Mouse (Mus musculus): ENCODE measurements around the gene Vangl1. TPM values are rescaled to one million over a fixed set of nuclear protein-coding genes. Genes with fewer than 3 reads are reported as not detected.

Vangl1 gene
- total and polyA plus RNA-seq, 3 experiments = not detected

DNA sequence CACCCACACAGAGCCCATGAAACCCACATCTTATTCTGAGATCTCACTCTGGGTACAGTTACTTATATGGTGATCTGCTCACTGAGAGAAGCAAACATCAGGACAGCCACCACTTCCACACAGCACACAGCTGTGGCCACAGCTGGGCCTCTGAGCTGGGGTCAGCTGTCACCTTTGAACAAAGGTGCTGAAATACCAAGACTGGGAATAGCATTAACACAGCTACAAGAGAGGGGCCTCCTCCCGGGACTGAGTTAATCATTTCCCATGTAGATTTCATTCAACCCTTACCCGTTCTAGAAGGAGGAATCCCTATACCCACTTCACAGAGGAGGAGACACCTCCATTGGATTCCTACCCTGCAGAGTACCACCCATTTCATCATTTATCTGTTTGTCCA, 8.7 kb downstream of the Vangl1 start:
- Histone ChIP-seq H3K36me3 (replicated peaks in 1 of 2; ENCODE audit: control insufficient read depth in 1 of 2, insufficient read depth in 1 of 2, low read length in 1 of 2) (no peaks in the 10 kb centered on the region), H3K9me3 (replicated peaks; ENCODE audit: low read length) (no peaks in the 10 kb centered on the region), H3K79me2 (replicated peaks; ENCODE audit: control insufficient read depth, extremely low read depth, insufficient read depth, poor library complexity, severe bottlenecking) (no peaks in the 10 kb centered on the region), H3K9ac (ENCODE audit: insufficient read depth, low read depth) (no peak overlapping the region), H3K27ac (ENCODE audit: insufficient read depth, low read depth) (no peak overlapping the region), H3K4me3 (replicated peaks in 1 of 3; ENCODE audit: low read depth in 2 of 3, low read length in 2 of 3, poor library complexity in 1 of 3) (no peak overlapping the region), H3K4me2 (ENCODE audit: insufficient read depth, low read depth, poor library complexity, severe bottlenecking) (no peak overlapping the region), H3K27me3 (replicated peaks) (no peaks in the 10 kb centered on the region), H3K4me1 (ENCODE audit: control insufficient read depth in 1 of 2, insufficient read depth in 2 of 2) (peaks cover 0 to 29% of the 10 kb centered on the region in 2 experiments; a peak in 2 of 4 replicates)
- dilution Hi-C loops (cut with MboI; ENCODE audit: extremely low pct_ligation_motif_present, extremely low pct_unique_long_range_greater_than_20kb, low sequenced_read_pairs) (no loop called here), in situ Hi-C loops (cut with MboI; ENCODE audit: low pct_ligation_motif_present, low pct_unique_long_range_greater_than_20kb, low sequenced_read_pairs) (no loop called here)
- TF ChIP-seq SMC3 (IDR thresholded peaks at IDR 0.05; ENCODE audit: low read depth, low read length) (no peak), TBP (conservative IDR thresholded peaks at IDR 0.05; ENCODE audit: low read depth, low read length) (no peak), ZNF384 (IDR thresholded peaks at IDR 0.05; ENCODE audit: low read depth, low read length) (no peak), ETS1 (conservative IDR thresholded peaks at IDR 0.05; ENCODE audit: low read depth, low read length) (no peak), ELF1 (IDR thresholded peaks at IDR 0.05; ENCODE audit: low read depth, low read length) (no peak), ZC3H11A (IDR thresholded peaks at IDR 0.05; ENCODE audit: low read depth, low read length) (no peak), ZKSCAN1 (IDR thresholded peaks at IDR 0.05; ENCODE audit: borderline replicate concordance, low read depth, low read length) (no peak)
- no peak for DNase-seq (ENCODE audit: extremely low read depth)

DNA sequence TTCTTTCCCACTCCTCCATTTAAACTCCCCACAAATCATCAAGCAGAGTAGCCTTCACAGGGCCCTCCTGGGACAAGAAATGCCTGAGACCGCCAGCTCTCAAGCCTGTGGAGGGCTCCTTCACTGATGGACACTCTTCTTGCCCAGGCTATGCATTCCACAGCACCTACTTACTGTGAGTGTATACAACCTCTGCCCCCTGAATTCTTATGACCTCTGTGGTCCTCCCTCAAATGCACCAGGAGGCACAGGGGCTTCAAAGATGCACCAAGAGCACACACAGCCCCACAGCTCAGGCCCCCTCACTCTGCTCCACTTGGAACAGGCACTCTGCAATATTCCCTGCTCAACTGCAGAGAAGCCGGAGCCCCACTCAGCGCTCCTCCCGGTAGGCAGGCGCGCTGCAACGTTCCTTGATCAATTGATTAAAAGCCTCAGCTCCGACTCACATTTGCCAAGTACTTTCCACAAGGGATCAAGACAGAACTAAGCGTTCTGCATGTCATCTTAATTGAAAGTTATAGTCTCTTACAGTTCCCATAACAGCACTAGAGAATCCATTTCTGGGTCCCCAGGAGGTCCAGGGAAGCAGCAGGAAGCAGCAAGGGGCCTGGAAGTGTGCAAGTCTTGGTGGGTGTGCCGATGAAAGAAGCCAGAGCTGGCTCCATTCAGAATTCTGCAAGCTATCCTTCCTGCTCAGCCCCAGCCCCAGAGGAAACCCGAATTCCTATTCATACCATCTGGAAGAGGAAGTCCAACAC, 10.0 kb downstream of the Vangl1 start:
- Histone ChIP-seq H3K9ac (ENCODE audit: insufficient read depth, low read depth) (no peak overlapping the region), H3K27ac (ENCODE audit: insufficient read depth, low read depth) (no peak overlapping the region), H3K79me2 (replicated peaks; ENCODE audit: control insufficient read depth, extremely low read depth, insufficient read depth, poor library complexity, severe bottlenecking) (no peaks in the 10 kb centered on the region), H3K9me3 (replicated peaks; ENCODE audit: low read length) (no peaks in the 10 kb centered on the region), H3K36me3 (replicated peaks in 1 of 2; ENCODE audit: control insufficient read depth in 1 of 2, insufficient read depth in 1 of 2, low read length in 1 of 2) (no peaks in the 10 kb centered on the region), H3K27me3 (replicated peaks) (no peaks in the 10 kb centered on the region), H3K4me3 (replicated peaks in 1 of 3; ENCODE audit: low read depth in 2 of 3, low read length in 2 of 3, poor library complexity in 1 of 3) (no peak overlapping the region), H3K4me2 (ENCODE audit: insufficient read depth, low read depth, poor library complexity, severe bottlenecking) (no peak overlapping the region), H3K4me1 (ENCODE audit: control insufficient read depth in 1 of 2, insufficient read depth in 2 of 2) (peaks cover 0 to 28% of the 10 kb centered on the region in 2 experiments; a peak in 2 of 4 replicates)
- dilution Hi-C loops (cut with MboI; ENCODE audit: extremely low pct_ligation_motif_present, extremely low pct_unique_long_range_greater_than_20kb, low sequenced_read_pairs) = no loop called here
- in situ Hi-C loops (cut with MboI; ENCODE audit: low pct_ligation_motif_present, low pct_unique_long_range_greater_than_20kb, low sequenced_read_pairs) = no loop called here
- TF ChIP-seq MAFK (IDR thresholded peaks at IDR 0.05; ENCODE audit: insufficient replicate concordance, low read length) = no peak
- DNase-seq (ENCODE audit: extremely low read depth) = no peak

DNA sequence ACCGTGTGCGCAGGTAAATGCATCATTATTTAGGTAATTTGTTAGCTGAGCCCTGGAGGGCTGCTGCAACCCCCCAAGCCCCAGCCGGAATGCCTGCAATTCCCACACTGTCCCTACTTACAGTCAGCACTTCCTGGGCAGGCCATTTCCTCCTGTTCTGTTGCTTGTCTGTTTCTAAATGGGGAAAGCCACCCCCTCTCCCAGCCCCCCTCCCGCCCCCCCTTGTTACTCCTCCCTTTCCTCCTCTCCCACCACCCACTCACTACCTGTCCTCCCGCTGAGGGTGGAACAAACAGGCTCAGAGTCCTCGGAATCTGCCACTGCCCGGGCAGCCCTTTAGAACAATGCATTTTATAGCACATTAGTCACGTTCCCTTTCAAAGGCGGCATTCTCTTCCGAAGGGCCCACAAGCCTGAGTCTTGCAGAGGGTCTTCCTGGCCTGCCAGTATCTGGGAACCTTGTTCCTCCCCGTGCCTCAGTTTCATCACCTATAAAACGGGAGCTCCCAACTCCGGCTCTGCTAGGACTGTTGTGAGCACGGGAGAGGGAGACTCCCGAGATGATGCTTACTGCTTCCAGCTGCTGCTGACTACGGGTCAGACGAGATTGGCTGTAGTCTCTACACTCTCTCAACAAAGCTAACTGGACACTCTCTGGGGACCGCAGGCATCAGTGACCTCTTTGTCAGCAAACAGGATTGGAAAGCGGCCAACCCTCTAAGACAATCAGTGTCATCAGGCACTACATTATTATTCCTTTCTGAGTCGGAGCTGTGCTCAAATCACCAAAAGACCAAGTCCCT, 10.8 kb downstream of the Vangl1 start:
- no peak overlapping the region for H3K4me2 ChIP-seq (ENCODE audit: insufficient read depth, low read depth, poor library complexity, severe bottlenecking)
- H3K27me3 ChIP-seq (replicated peaks) = no peaks in the 10 kb centered on the region
- H3K27ac ChIP-seq (ENCODE audit: insufficient read depth, low read depth) = no peak overlapping the region
- no peak overlapping the region for H3K9ac ChIP-seq (ENCODE audit: insufficient read depth, low read depth)
- H3K9me3 ChIP-seq (replicated peaks; ENCODE audit: low read length) = no peaks in the 10 kb centered on the region
- dilution Hi-C loops (cut with MboI; ENCODE audit: extremely low pct_ligation_motif_present, extremely low pct_unique_long_range_greater_than_20kb, low sequenced_read_pairs) (no loop called here), in situ Hi-C loops (cut with MboI; ENCODE audit: low pct_ligation_motif_present, low pct_unique_long_range_greater_than_20kb, low sequenced_read_pairs) (no loop called here)
- no peak for DNase-seq (ENCODE audit: extremely low read depth)
- peaks cover 0 to 20% of the 10 kb centered on the region in 2 experiments; a peak in 2 of 4 replicates for H3K4me1 ChIP-seq (ENCODE audit: control insufficient read depth in 1 of 2, insufficient read depth in 2 of 2)
- no peak overlapping the region for H3K4me3 ChIP-seq (replicated peaks in 1 of 3; ENCODE audit: low read depth in 2 of 3, low read length in 2 of 3, poor library complexity in 1 of 3)
- H3K36me3 ChIP-seq (replicated peaks in 1 of 2; ENCODE audit: control insufficient read depth in 1 of 2, insufficient read depth in 1 of 2, low read length in 1 of 2) = no peaks in the 10 kb centered on the region
- no peaks in the 10 kb centered on the region for H3K79me2 ChIP-seq (replicated peaks; ENCODE audit: control insufficient read depth, extremely low read depth, insufficient read depth, poor library complexity, severe bottlenecking)
- TF ChIP-seq POLR2AphosphoS2 (IDR thresholded peaks at IDR 0.05; ENCODE audit: low read depth, low read length) = no peak
- TF ChIP-seq ZKSCAN1 (IDR thresholded peaks at IDR 0.05; ENCODE audit: borderline replicate concordance, low read depth, low read length) = no peak
- no peak for TF ChIP-seq MEF2A (IDR thresholded peaks at IDR 0.05; ENCODE audit: borderline replicate concordance, low read depth, low read length)
- TF ChIP-seq MAFK (IDR thresholded peaks at IDR 0.05; ENCODE audit: insufficient replicate concordance, low read length) = no peak
- TF ChIP-seq CHD2 (IDR thresholded peaks at IDR 0.05; ENCODE audit: low read length) = no peak
- no peak for TF ChIP-seq TBP (conservative IDR thresholded peaks at IDR 0.05; ENCODE audit: low read depth, low read length)
- TF ChIP-seq CTCF (conservative IDR thresholded peaks at IDR 0.05 in 1 of 2, IDR thresholded peaks at IDR 0.05 in 1 of 2; ENCODE audit: low read depth in 2 of 2, low read length in 2 of 2) = no peak
- TF ChIP-seq KAT2A (IDR thresholded peaks at IDR 0.05; ENCODE audit: insufficient replicate concordance, low read length) = no peak
- TF ChIP-seq RAD21 (IDR thresholded peaks at IDR 0.05; ENCODE audit: low read depth, low read length) = no peak
- no peak for TF ChIP-seq IRF4 (IDR thresholded peaks at IDR 0.05; ENCODE audit: low read depth, low read length)
- no peak for TF ChIP-seq ZNF384 (IDR thresholded peaks at IDR 0.05; ENCODE audit: low read depth, low read length)
- no peak for TF ChIP-seq MXI1 (IDR thresholded peaks at IDR 0.05; ENCODE audit: low read depth, low read length)
- TF ChIP-seq MYC (IDR thresholded peaks at IDR 0.05; ENCODE audit: low read depth, low read length) = no peak
- TF ChIP-seq ETS1 (conservative IDR thresholded peaks at IDR 0.05; ENCODE audit: low read depth, low read length) = no peak
- no peak for TF ChIP-seq SMC3 (IDR thresholded peaks at IDR 0.05; ENCODE audit: low read depth, low read length)
- TF ChIP-seq MAX (IDR thresholded peaks at IDR 0.05; ENCODE audit: low read length) = no peak
- TF ChIP-seq TCF12 (IDR thresholded peaks at IDR 0.05; ENCODE audit: low read depth, low read length) = no peak
- TF ChIP-seq SIN3A (IDR thresholded peaks at IDR 0.05; ENCODE audit: low read length) = no peak
- no peak for TF ChIP-seq CHD1 (IDR thresholded peaks at IDR 0.05; ENCODE audit: low read depth, low read length)
- no peak for TF ChIP-seq NRF1 (IDR thresholded peaks at IDR 0.05; ENCODE audit: low read depth, low read length)

All from CH12.LX (cell line).